ENCODE assay signal across 7 mouse cellular contexts in the genomic region with DNA sequence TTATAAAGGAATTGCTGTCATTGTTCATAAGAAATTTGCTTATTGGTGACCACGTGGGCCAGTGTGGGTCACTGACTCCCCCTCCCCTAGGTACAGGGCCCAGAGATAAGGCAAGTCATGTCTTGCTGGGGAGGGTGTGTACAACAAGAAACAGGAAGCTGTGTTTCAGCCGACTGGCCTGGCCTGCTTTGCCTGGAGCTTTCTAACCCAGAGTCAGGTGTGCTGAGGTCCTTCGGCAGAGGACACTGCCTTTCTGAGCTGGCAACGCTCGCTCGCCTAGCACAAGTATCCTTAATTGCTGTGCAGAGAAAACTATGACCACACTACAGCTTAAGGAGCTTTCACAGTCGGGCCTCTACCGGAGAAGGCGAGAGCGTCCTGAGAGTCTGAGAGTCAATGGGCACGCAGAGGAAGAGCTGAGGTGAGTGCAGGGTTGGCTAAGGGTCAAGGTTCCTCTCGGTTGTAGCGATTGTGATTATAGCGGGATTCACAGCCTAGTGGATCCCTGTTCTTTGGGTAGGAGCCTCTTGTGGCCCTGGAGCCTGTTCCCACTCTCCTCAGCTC. TPM values are rescaled to one million over a fixed set of nuclear protein-coding genes. Genes with fewer than 3 reads are reported as not detected.
DNase-seq lines count a peak whose midpoint lies in the region; ATAC-seq and TF ChIP-seq lines count a peak whose summit lies in the region.

No protein-coding gene starts in this region.

- TF ChIP-seq POLR2A in ES-Bruce4 (IDR thresholded peaks at IDR 0.05; ENCODE audit: insufficient read depth, low read length) = no peak

- no peaks in the 10 kb centered on the region for H3K27me3 ChIP-seq in ES-Bruce4 (ENCODE audit: control insufficient read depth, insufficient read depth, low read length, poor library complexity, severe bottlenecking)
- no peaks in the 10 kb centered on the region for H3K27me3 ChIP-seq in forebrain, embryonic 11.5 days (ENCODE audit: control insufficient read depth, insufficient read depth, low read length)
- no peaks in the 10 kb centered on the region for H3K27me3 ChIP-seq in midbrain, embryonic 12.5 days

- DNase-seq in CD4-positive helper T cell, adult 2 months (ENCODE audit: low read depth, low spot score) = peak; percentile 56
- peak; percentile 51 for DNase-seq in forebrain, embryonic 11.5 days (ENCODE audit: low spot score)
- peak; percentile 26 to 54 for DNase-seq in kidney, postnatal 25 days
- peak; percentile 64 to 68 for DNase-seq in urinary bladder, postnatal 36 days (ENCODE audit: low spot score in 2 of 2)
- no peak for DNase-seq in cerebellum, adult 11-12 months

- H3K36me3 ChIP-seq in ES-Bruce4 (ENCODE audit: control insufficient read depth, insufficient read depth, low read length, poor library complexity, severe bottlenecking) = no peaks in the 10 kb centered on the region
- no peaks in the 10 kb centered on the region for H3K36me3 ChIP-seq in forebrain, embryonic 11.5 days (ENCODE audit: control insufficient read depth, insufficient read depth, low read length)
- H3K36me3 ChIP-seq in midbrain, embryonic 12.5 days = no peaks in the 10 kb centered on the region

- H3K4me1 ChIP-seq in ES-Bruce4 (ENCODE audit: control insufficient read depth, insufficient read depth, low read length) = peaks cover 3% of the 10 kb centered on the region
- peaks cover 4% of the 10 kb centered on the region for H3K4me1 ChIP-seq in forebrain, embryonic 11.5 days (replicated peaks; ENCODE audit: control insufficient read depth, insufficient read depth, low read length)
- peaks cover 22% of the 10 kb centered on the region for H3K4me1 ChIP-seq in midbrain, embryonic 12.5 days

- H3K4me2 ChIP-seq in forebrain, embryonic 11.5 days (ENCODE audit: low read depth, low read length, severe bottlenecking) = no peak overlapping the region
- H3K4me2 ChIP-seq in midbrain, embryonic 12.5 days (replicated peaks) = no peak overlapping the region

- H3K4me3 ChIP-seq in ES-Bruce4 (ENCODE audit: low read depth, low read length) = peak overlapping the region; percentile 21
- no peak overlapping the region for H3K4me3 ChIP-seq in forebrain, embryonic 11.5 days (ENCODE audit: low read depth, low read length)
- no peak overlapping the region for H3K4me3 ChIP-seq in midbrain, embryonic 12.5 days

- peak overlapping the region; percentile 4; the same call in 1 of the 2 replicates for H3K27ac ChIP-seq in ES-Bruce4 (ENCODE audit: insufficient read depth, low read length)
- H3K27ac ChIP-seq in forebrain, embryonic 11.5 days (ENCODE audit: low read depth, low read length) = no peak overlapping the region
- no peak overlapping the region; the same call in 1 of the 2 replicates for H3K27ac ChIP-seq in midbrain, embryonic 12.5 days (replicated peaks)

- no peaks in the 10 kb centered on the region for H3K9me3 ChIP-seq in ES-Bruce4 (replicated peaks; ENCODE audit: control insufficient read depth, insufficient read depth, low read length, poor library complexity, severe bottlenecking)
- no peaks in the 10 kb centered on the region for H3K9me3 ChIP-seq in forebrain, embryonic 11.5 days (ENCODE audit: control insufficient read depth, low read length)
- no peaks in the 10 kb centered on the region for H3K9me3 ChIP-seq in midbrain, embryonic 12.5 days

- no peak for TF ChIP-seq EP300 in ES-Bruce4 (IDR thresholded peaks at IDR 0.05; ENCODE audit: insufficient read depth, low read depth, low read length)

- TF ChIP-seq CTCF in ES-Bruce4 (IDR thresholded peaks at IDR 0.05; ENCODE audit: low read depth, low read length) = no peak

- peak overlapping the region; percentile 5; the same call in 1 of the 2 replicates for H3K9ac ChIP-seq in ES-Bruce4 (ENCODE audit: low read depth, poor library complexity, severe bottlenecking)
- no peak overlapping the region for H3K9ac ChIP-seq in forebrain, embryonic 11.5 days (ENCODE audit: low read length)
- no peak overlapping the region for H3K9ac ChIP-seq in midbrain, embryonic 12.5 days (replicated peaks)

- 47% methylated on average over 14 of the region's 14 CpGs for WGBS in forebrain, embryonic 11.5 days
- 52% methylated on average over 14 of the region's 14 CpGs for WGBS in midbrain, embryonic 12.5 days

- no peak for ATAC-seq in forebrain, embryonic 11.5 days (replicated peaks; ENCODE audit: low FRiP score)
- ATAC-seq in midbrain, embryonic 12.5 days (ENCODE audit: low FRiP score, low read depth) = peak; percentile 34

RNA-seq across cellular contexts. Expression of gene Lims1, which starts 48.1 kb away (rescaled TPM):
- 58.2 and 58.5 TPM in 2 replicates for polyA plus RNA-seq in ES-Bruce4 (2011; ENCODE audit: insufficient read depth, insufficient read length, low read depth, missing spikeins)
- 73.4 and 89.2 TPM in 2 replicates for polyA plus RNA-seq in forebrain, embryonic 11.5 days (2014; fragmentation: Nextera tagmentation; extraction: Ambion mirVana)
- polyA plus RNA-seq in midbrain, embryonic 12.5 days (2016; fragmentation: Nextera tagmentation; extraction: Ambion mirVana) = 85.6 and 88.9 TPM in 2 replicates
